Mouse (Mus musculus) midbrain, embryonic 15.5 days (tissue): Measurements from ENCODE around the gene Sox30. TPM values are rescaled to one million over a fixed set of nuclear protein-coding genes. Genes with fewer than 3 reads are reported as not detected.

ENCODE experiments used
- ATAC-seq: fragments of 200-750 bp; cut with Nextera tagmentation; replicated peaks from 2 replicates; pipeline ENCODE4 v1.8.0; 2017; ENCODE audit warnings: moderate TSS enrichment
- H3K27ac ChIP-seq: fragments of 300-500 bp; sonication (generic); 2 replicates; pipeline ENCODE4 v1.5.1; 2015; ENCODE audit warnings: mild to moderate bottlenecking, inconsistent platforms
- H3K27me3 ChIP-seq: fragments of 300-500 bp; sonication (generic); replicated peaks from 2 replicates; pipeline ENCODE4 v1.6.1; 2015; ENCODE audit warnings: inconsistent platforms
- H3K36me3 ChIP-seq: fragments of 300-500 bp; sonication (generic); replicated peaks from 2 replicates; pipeline ENCODE4 v1.6.1; 2015; ENCODE audit warnings: inconsistent platforms
- H3K4me1 ChIP-seq: fragments of 300-500 bp; sonication (generic); 2 replicates; pipeline ENCODE4 v1.6.1; 2015; ENCODE audit warnings: inconsistent platforms
- H3K4me2 ChIP-seq: fragments of 300-500 bp; sonication (generic); 2 replicates; pipeline ENCODE4 v1.6.1; 2015; ENCODE audit warnings: inconsistent platforms, mild to moderate bottlenecking, moderate library complexity
- H3K4me3 ChIP-seq: fragments of 300-500 bp; sonication (generic); 2 replicates; pipeline ENCODE4 v1.5.1; 2015; ENCODE audit warnings: mild to moderate bottlenecking, inconsistent platforms
- H3K9ac ChIP-seq: fragments of 300-500 bp; sonication (generic); 2 replicates; pipeline ENCODE4 v1.6.1; 2015; ENCODE audit warnings: mild to moderate bottlenecking, inconsistent platforms
- H3K9me3 ChIP-seq: fragments of 300-500 bp; sonication (generic); 2 replicates; pipeline ENCODE4 v1.6.1; 2016; ENCODE audit warnings: inconsistent platforms
- WGBS: fragments of 180-500 bp; shearing (Covaris S2); methylation state at CpG from one replicate; pipeline ENCODE4 v1.1.7; 2015; ENCODE audit warnings: mixed read lengths; 5-methylcytosine and 5-hydroxymethylcytosine counted together
- polyA plus RNA-seq: library from polyadenylated mRNA; unstranded; fragments of >200 nt; fragmentation: Nextera tagmentation; extraction: Ambion mirVana; gene quantifications from 2 replicates; pipeline ENCODE4 v1.2.1, GENCODE M21; 2015

Sox30 gene
- polyA plus RNA-seq, 1 experiment from 2014 or later = 0.18 TPM

DNA sequence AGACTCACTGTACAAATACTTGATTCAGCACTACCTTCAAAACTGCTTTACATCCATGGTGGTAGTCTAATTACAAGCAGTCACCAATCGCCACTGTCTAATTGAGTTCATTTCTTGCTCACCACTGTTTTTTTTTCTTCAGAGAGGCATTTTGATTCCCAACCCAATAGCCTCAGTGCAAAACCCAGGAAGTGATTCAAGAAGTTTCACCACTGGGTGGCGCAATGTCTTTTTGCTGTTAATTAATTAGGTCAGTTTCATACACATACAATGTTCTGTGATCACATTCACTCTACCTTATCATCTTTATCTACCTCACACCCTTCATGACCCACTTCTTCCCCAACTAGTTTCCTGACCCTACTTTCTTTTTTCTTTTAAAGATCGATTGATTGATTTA is 20.5 kb upstream of the Sox30 start:
- H3K4me3 ChIP-seq = no peak overlapping the region
- no peak overlapping the region for H3K27ac ChIP-seq
- 78% methylated on average over 3 of the region's 3 CpGs for WGBS
- H3K9ac ChIP-seq = no peak overlapping the region
- no peaks in the 10 kb centered on the region for H3K27me3 ChIP-seq
- peaks cover 4% of the 10 kb centered on the region for H3K4me1 ChIP-seq
- ATAC-seq = no peak
- no peaks in the 10 kb centered on the region for H3K9me3 ChIP-seq
- no peaks in the 10 kb centered on the region for H3K36me3 ChIP-seq
- no peak overlapping the region for H3K4me2 ChIP-seq

DNA sequence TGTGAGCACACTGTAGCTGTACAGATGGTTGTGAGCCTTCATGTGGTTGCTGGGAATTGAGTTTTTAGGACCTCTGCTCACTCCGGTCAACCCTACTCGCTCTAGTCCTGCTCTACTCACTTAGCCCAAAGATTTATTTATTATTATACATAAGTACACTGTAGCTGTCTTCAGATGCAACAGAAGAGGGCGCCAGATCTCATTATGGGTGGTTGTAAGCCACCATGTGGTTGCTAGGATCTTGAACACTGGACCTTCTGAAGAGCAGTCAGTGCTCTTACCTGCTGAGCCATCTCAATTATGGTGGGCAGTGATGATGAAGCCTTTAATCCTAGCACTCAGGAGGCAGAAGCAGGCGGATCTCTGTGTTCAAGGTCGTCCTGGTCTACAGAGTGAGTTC is 20.1 kb upstream of the Sox30 start:
- Histone ChIP-seq H3K4me2 (no peak overlapping the region), H3K27ac (no peak overlapping the region), H3K36me3 (no peaks in the 10 kb centered on the region), H3K4me1 (no peaks in the 10 kb centered on the region), H3K4me3 (no peak overlapping the region), H3K9me3 (no peaks in the 10 kb centered on the region), H3K27me3 (no peaks in the 10 kb centered on the region), H3K9ac (no peak overlapping the region)
- no peak for ATAC-seq
- 89% methylated on average over 5 of the region's 5 CpGs for WGBS

DNA sequence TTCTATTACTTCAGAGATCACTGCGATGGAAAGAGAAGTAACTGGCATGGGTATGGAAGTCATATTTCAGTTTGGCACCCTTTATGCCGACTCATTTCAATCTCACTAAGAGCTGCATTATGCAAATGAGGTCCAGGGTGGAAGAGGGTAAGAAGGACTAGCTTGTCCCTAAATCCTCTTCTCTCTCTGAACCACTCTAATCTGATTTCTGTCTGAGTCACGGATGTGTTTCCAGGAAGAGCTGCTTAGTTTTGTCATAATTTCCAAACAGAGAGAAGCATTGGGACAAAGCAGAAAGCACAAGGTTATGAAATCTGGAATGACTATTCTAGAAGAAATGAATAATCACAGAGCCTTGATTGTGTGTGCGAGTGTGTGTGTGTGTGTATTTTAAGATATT is 13.2 kb upstream of the Sox30 start:
- Histone ChIP-seq H3K36me3 (no peaks in the 10 kb centered on the region), H3K4me3 (no peak overlapping the region), H3K4me2 (no peak overlapping the region), H3K27ac (no peak overlapping the region), H3K4me1 (no peaks in the 10 kb centered on the region), H3K27me3 (no peaks in the 10 kb centered on the region), H3K9me3 (no peaks in the 10 kb centered on the region), H3K9ac (no peak overlapping the region)
- WGBS = 86% methylated on average over 4 of the region's 4 CpGs
- no peak for ATAC-seq

DNA sequence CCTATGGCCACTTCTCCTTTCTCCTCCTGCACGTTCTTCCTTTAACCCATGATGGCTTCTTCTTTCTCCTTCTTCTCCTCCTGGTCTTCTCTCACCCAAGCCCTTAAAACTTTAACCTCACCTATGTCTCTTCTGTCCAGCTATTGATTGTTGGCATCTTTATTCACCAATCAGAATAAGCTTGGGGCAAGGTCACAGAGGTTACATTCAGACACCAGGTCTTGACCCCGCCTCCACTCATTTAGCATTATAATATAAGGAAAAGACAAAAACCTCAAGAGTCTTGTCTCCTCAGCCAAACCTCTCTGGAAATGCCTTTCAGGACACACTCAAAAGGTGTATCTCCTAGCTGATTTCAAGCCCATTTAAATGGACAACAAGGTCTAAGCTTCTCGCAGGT is 11.6 kb upstream of the Sox30 start:
- WGBS = 92% methylated on average over 3 of the region's 3 CpGs
- Histone ChIP-seq H3K36me3 (no peaks in the 10 kb centered on the region), H3K27me3 (no peaks in the 10 kb centered on the region), H3K4me3 (no peak overlapping the region), H3K9me3 (no peaks in the 10 kb centered on the region), H3K4me2 (no peak overlapping the region), H3K4me1 (no peaks in the 10 kb centered on the region), H3K27ac (no peak overlapping the region), H3K9ac (no peak overlapping the region)
- ATAC-seq = no peak

DNA sequence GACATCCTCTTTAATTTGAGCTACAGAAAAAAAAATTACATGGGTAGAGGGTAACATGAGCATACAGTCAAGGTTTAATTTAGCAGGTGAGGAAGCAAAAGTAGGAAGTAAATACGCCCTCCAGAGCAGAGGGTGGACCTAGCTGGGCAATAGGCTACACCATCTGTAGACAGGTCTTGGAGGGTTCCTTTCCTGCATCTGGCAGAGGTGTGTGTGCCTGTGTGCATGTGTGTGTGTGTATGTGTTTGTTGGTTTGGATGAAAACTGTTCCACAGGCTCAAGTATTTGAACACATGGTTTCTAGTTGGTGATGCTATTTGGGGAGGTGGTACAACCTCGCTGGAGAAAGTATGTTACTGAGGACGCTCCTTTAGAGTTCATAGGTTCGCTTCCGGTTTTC is 6.5 kb upstream of the Sox30 start:
- H3K4me2 ChIP-seq = no peak overlapping the region
- no peak overlapping the region for H3K27ac ChIP-seq
- no peaks in the 10 kb centered on the region for H3K9me3 ChIP-seq
- H3K36me3 ChIP-seq = no peaks in the 10 kb centered on the region
- no peak overlapping the region for H3K4me3 ChIP-seq
- no peaks in the 10 kb centered on the region for H3K27me3 ChIP-seq
- WGBS = 86% methylated on average over 5 of the region's 5 CpGs
- no peaks in the 10 kb centered on the region for H3K4me1 ChIP-seq
- no peak for ATAC-seq
- no peak overlapping the region for H3K9ac ChIP-seq

DNA sequence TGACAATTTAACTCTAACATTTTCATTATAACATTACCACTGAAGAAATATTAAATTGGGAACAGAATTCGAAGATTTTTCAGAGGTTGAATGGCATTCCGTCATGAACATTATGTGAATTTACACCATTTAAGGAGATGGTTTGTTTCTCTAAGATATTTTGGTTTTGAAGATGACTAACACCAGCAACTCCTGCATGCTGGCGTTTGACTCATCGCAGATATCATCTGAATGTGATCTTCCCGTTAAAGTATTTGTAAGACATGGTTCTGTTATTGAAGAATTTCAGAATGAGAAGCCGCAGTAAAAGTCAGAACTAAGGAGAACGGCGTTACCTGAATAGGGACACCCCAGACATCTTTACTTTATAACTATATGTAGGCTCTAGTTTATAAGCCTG is 5.6 kb upstream of the Sox30 start:
- Histone ChIP-seq H3K4me3 (no peak overlapping the region), H3K36me3 (no peaks in the 10 kb centered on the region), H3K9me3 (no peaks in the 10 kb centered on the region), H3K9ac (no peak overlapping the region), H3K4me2 (no peak overlapping the region), H3K27ac (no peak overlapping the region), H3K27me3 (no peaks in the 10 kb centered on the region), H3K4me1 (no peaks in the 10 kb centered on the region)
- ATAC-seq = no peak
- 92% methylated on average over 8 of the region's 8 CpGs for WGBS

DNA sequence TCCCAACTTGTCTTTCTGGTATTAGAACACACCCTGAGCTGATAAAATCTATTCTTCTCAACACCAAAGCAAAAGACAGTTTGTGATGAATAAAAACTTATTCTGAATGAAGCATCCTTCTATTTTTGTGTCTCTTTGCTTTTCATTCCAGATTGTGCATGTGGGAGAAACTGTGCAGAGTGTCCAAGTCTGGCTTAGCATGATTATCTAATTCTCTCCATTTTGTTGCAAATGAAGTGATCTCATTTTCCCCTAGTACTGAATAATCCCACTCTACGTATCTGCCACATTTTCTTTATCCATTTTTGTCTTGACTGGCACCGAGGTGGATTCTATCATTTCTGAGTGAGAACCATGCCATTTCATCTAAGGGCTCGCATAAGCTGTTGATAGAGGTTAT is 4.0 kb upstream of the Sox30 start:
- Histone ChIP-seq H3K27ac (no peak overlapping the region), H3K4me2 (no peak overlapping the region), H3K4me3 (no peak overlapping the region), H3K27me3 (no peaks in the 10 kb centered on the region), H3K9me3 (0 out of 2 replicates have a peak, but pooled peaks cover 3% of the 10 kb centered on the region), H3K36me3 (no peaks in the 10 kb centered on the region), H3K9ac (no peak overlapping the region), H3K4me1 (peaks cover 5% of the 10 kb centered on the region; the same call in 1 of the 2 replicates)
- 67% methylated on average over 3 of the region's 3 CpGs for WGBS
- no peak for ATAC-seq

DNA sequence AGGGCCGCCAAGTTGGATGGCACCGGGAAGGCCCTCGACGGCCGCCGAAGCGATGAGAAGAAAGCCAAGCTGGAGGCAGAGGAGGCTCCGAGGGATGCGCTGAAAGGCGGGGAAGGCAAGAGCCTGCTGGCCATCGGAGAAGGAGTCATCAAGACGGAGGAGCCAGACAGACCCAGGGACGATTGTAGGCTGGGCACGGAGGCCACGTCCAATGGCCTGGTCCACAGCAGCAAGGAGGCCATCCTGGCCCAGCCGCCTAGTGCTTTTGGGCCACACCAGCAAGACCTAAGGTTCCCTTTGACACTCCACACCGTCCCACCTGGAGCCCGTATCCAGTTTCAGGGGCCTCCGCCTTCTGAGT is 763 bp downstream of the Sox30 start:
- Histone ChIP-seq H3K27ac (peak overlapping the region; percentile 66), H3K27me3 (no peaks in the 10 kb centered on the region), H3K4me1 (peaks cover 6% of the 10 kb centered on the region; the same call in 1 of the 2 replicates), H3K4me3 (peak overlapping the region; percentile 62), H3K4me2 (peak overlapping the region; percentile 91), H3K9ac (peak overlapping the region; percentile 77), H3K9me3 (0 out of 2 replicates have a peak, but pooled peaks cover 3% of the 10 kb centered on the region), H3K36me3 (no peaks in the 10 kb centered on the region)
- ATAC-seq = peak; percentile 28; the same call in 1 of the 2 replicates
- WGBS = 40% methylated on average over 19 of the region's 19 CpGs

DNA sequence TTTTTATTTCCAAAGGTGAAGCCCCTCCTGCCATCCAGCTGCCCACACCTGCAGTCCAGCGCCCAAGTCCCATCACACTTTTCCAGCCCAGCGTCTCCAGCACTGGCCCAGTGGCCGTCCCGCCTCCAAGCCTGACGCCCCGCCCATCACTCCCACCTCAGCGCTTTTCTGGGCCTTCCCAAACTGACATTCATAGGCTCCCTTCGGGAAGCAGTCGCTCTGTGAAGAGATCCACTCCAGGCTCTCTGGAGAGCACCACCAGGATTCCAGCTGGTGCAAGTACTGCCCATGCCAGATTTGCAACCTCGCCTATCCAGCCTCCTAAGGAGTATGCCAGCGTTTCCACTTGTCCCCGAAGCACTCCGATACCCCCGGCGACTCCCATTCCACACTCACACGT is 11.5 kb downstream of the Sox30 start:
- Histone ChIP-seq H3K27me3 (no peaks in the 10 kb centered on the region), H3K36me3 (no peaks in the 10 kb centered on the region), H3K9ac (no peak overlapping the region), H3K9me3 (no peaks in the 10 kb centered on the region), H3K27ac (no peak overlapping the region), H3K4me1 (peaks cover 5% of the 10 kb centered on the region; the same call in 1 of the 2 replicates), H3K4me2 (peak overlapping the region; percentile 43), H3K4me3 (no peak overlapping the region)
- 10% methylated on average over 16 of the region's 16 CpGs for WGBS
- ATAC-seq = no peak

DNA sequence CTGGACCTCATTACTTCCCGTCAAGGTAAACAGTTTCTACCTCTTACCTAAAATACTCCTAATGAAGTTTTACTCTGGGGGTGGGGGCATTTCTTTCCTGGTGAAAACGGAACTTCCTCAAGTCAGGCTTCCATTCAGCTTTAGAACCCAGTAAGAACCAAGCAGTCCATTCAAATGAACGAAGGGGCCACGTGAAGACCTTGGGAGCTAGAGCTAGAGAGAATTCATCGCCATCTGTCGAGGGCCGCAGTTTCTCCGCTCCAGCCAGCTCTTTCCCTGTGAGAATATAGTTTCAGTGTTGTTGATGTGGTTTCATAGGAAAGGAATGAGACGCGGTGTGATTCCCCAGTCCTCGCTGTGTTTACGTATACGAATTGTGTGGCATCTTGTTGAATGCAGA is 12.0 kb downstream of the Sox30 start:
- Histone ChIP-seq H3K36me3 (no peaks in the 10 kb centered on the region), H3K9ac (no peak overlapping the region), H3K4me2 (peak overlapping the region; percentile 43), H3K27ac (no peak overlapping the region), H3K4me1 (peaks cover 5% of the 10 kb centered on the region; the same call in 1 of the 2 replicates), H3K9me3 (no peaks in the 10 kb centered on the region), H3K4me3 (no peak overlapping the region), H3K27me3 (no peaks in the 10 kb centered on the region)
- 54% methylated on average over 13 of the region's 13 CpGs for WGBS
- no peak for ATAC-seq

DNA sequence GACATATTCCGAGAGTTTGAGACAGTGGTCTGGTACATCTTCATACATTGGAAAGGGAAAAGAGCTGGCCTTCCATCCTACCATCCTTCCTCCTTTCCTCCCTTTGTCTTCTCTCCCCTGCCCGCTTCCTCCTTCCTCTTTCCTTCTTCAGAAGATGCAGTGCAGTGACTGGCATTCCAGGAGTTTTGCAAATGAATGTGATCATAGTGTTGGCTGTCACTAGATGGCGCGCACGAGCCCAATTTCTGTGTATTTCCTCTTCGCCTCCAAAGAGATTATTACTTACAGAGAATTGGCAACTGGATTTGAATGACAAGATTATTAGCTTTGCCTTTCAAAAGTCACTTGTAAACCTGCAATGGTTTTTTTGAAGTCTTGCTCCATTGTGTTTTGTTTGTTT is 36.0 kb downstream of the Sox30 start:
- Histone ChIP-seq H3K36me3 (no peaks in the 10 kb centered on the region), H3K9me3 (no peaks in the 10 kb centered on the region), H3K27ac (no peak overlapping the region), H3K4me3 (no peak overlapping the region), H3K4me1 (no peaks in the 10 kb centered on the region), H3K4me2 (no peak overlapping the region), H3K27me3 (no peaks in the 10 kb centered on the region), H3K9ac (no peak overlapping the region)
- ATAC-seq = 0 out of 2 replicates have a peak, but pooled peaks have one; percentile 27
- WGBS = 21% methylated on average over 6 of the region's 6 CpGs

DNA sequence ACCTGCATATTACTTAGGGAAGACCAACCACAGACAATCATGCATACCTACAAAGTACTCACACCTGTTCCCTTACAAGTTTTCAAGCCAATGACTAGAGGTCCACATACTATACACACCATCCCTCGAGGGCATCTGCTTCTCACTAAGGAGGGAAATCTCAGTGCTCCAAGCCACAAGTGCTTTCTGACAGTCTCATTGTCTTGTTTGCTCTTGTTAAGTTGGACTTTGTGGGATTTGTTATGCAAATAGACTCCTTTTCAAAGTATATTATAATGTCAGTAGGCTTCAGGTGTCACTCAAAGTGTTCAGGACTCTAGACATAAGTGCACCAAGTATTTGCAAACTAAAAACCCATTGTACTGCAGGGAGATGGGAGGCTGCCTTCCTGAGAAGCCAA is 40.1 kb downstream of the Sox30 start:
- Histone ChIP-seq H3K9me3 (no peaks in the 10 kb centered on the region), H3K4me3 (no peak overlapping the region), H3K27ac (no peak overlapping the region), H3K4me1 (no peaks in the 10 kb centered on the region), H3K27me3 (no peaks in the 10 kb centered on the region), H3K4me2 (no peak overlapping the region), H3K36me3 (no peaks in the 10 kb centered on the region), H3K9ac (no peak overlapping the region)
- 46% methylated on average over 1 of the region's 1 CpGs for WGBS
- no peak for ATAC-seq

DNA sequence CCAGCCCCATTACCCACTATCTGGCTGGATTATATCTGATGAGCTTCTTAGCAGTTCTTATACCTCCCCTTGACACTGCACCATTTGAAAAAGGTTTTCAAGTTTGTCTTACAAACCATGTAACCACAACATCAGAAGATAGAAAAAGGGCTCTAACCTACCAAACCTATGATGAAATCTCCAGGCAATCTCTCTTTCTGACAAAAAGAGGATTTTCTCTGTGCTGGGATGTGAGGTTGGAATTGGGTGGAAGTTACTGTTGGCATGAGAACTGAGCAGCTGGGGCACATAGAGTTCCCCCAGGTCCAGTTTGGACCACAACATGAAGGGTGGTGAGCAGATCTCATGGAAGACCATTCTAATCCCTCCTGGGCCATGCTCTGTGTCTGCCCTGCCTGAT is 41.7 kb downstream of the Sox30 start:
- Histone ChIP-seq H3K36me3 (no peaks in the 10 kb centered on the region), H3K4me3 (no peak overlapping the region), H3K27me3 (no peaks in the 10 kb centered on the region), H3K9me3 (no peaks in the 10 kb centered on the region), H3K4me2 (no peak overlapping the region), H3K9ac (no peak overlapping the region), H3K4me1 (no peaks in the 10 kb centered on the region), H3K27ac (no peak overlapping the region)
- ATAC-seq = no peak

DNA sequence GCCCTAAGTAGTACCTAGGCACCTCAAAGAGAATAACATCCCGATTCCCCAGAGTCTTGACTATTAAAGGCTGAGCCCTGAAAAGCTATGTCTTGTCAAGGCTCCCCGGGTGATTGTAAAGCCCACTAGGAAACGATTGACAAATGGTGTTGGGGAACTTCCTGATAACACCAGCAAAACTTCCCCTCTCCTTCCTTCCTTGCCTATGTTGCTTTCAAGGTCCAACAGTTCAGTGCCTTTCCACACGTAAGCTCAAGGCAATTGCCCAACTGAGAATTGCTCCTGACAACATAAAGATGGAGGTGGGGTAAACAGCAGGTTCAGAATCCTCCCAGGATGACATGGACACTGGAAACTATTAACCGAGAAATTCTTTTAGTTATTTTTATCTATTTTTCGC is 42.9 kb downstream of the Sox30 start:
- no peaks in the 10 kb centered on the region for H3K4me1 ChIP-seq
- H3K27ac ChIP-seq = no peak overlapping the region
- H3K36me3 ChIP-seq = no peaks in the 10 kb centered on the region
- no peak overlapping the region for H3K4me3 ChIP-seq
- no peaks in the 10 kb centered on the region for H3K27me3 ChIP-seq
- WGBS = 83% methylated on average over 6 of the region's 6 CpGs
- no peak overlapping the region for H3K4me2 ChIP-seq
- no peaks in the 10 kb centered on the region for H3K9me3 ChIP-seq
- ATAC-seq = no peak
- H3K9ac ChIP-seq = no peak overlapping the region
